Mouse (Mus musculus): ENCODE results near the gene Cdh3.

Gene Cdh3

DNA sequence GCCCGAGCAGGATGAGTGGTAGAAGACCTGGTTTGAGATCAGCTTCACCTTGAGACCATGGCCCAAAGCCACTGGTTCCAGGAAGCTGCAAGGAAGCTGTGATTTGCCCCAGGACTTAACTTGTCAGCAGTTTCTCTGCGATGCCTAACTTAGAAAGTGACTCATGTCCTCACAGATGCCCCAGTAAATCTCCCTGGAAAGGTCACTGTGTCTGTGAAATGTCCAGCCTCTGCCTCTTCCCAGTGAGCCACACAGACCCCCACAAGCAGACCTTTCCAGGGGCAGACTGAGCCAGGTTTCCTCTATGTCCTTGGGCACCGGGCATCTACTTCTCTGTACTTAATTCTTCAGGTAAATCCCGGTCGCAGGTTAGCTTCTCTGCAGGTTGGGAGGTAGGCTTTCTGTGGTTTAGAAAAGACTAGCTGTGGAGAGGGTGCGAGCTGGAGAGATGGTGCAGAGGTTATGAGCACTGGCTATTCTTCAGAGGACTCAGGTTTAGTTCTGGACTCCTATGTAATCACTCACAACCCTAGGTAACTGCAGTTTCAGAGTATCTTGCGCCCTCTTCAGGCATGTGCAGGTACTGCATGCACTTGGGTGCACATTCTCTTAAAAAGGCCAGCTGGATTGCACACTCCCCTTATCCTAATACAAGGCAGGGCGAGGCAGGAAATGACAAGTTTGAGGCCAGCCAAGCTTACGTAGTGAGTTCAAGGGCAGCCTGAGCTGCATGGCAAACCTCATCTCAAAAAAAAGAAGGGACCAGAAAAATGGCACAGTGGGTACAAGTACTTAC lies 16.7 kb downstream of the Cdh3 start:
- DNase-seq (ENCODE audit: low spot score), result no peak

GRCm38 (mm10) chr8:106528596-106529249 lies 18.0 kb downstream of the Cdh3 start:
- no peak for DNase-seq (ENCODE audit: low spot score)

- DNase-seq (ENCODE audit: low spot score), result peak; percentile 46
Measured at GRCm38 (mm10) chr8:106529885-106530482, 19.3 kb downstream of the Cdh3 start.

- DNase-seq (ENCODE audit: low spot score), result no peak
Measured at GRCm38 (mm10) chr8:106530566-106530965, 19.9 kb downstream of the Cdh3 start.

GRCm38 (mm10) chr8:106533709-106534108 lies 23.0 kb downstream of the Cdh3 start:
- DNase-seq (ENCODE audit: low spot score), result no peak

- peak; percentile 51 for DNase-seq (ENCODE audit: low spot score)
Measured at GRCm38 (mm10) chr8:106534449-106534848, 23.8 kb downstream of the Cdh3 start.

- DNase-seq (ENCODE audit: low spot score), result no peak
Measured at GRCm38 (mm10) chr8:106535448-106535847, 24.8 kb downstream of the Cdh3 start.

DNA sequence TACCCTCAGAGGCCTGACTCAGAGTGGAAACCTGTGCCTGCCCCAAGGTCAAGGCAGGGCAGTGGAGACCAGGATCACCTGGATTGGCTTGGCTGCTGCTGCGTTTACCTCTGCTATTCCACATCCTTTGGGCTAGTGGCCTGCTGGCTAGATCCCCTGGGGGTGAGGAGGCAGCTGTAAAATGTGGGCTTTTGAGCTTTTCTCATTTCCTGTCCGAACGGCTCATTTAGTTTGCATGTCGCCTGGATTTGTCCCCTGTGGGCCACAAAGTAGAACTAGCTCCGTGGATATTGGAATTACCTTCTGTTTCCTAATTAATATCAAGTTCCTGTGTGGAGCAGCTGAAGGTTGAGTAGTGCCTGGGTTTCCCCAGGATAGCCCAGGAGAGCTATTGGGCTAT lies 28.5 kb downstream of the Cdh3 start:
- no peak for DNase-seq (ENCODE audit: low spot score)

DNA sequence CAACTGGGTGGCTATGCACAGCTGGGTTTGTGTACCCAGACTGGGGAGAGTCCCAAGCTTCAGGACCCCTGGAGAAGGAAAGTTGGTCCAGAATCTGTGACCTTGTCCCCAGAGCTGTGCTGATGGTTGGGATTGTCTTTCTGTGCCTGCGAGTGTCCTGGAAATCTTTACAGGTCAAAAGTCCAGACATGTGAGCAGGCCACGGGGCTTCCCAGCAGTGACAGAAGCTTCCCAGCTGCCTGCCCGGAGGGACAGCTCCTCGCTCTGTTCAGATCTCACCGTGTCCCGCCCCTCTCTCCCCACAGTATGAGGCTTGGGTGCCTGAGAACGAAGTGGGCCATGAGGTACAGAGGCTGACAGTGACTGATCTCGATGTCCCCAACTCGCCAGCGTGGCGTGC lies 30.3 kb downstream of the Cdh3 start:
- no peak for DNase-seq (ENCODE audit: low spot score)

GRCm38 (mm10) chr8:106543043-106543442 lies 32.4 kb downstream of the Cdh3 start:
- DNase-seq (ENCODE audit: low spot score), result no peak

- DNase-seq (ENCODE audit: low spot score), result no peak
Measured at GRCm38 (mm10) chr8:106545149-106545548, 34.5 kb downstream of the Cdh3 start.

DNA sequence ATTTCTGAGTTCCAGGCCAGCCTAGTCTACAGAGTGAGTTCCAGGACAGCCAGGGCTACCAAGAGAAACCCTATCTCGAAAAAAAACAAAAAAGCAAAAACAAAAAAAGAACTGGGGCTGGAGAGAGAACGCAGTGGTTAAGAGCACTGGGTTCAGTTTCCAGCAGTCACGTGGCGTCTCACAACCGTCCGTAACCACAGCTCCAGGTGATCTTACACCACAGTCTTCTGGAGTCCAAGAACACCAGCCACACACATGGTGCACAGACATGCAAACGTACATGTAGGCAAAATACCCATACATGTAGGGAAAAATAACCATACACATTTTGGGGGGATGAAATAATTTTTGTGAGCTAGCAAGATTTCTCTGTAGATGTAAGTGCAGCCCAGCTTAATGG lies 36.1 kb downstream of the Cdh3 start:
- no peak for DNase-seq (ENCODE audit: low spot score)

- no peak for DNase-seq (ENCODE audit: low spot score)
Measured at GRCm38 (mm10) chr8:106548366-106548936, 37.8 kb downstream of the Cdh3 start.

GRCm38 (mm10) chr8:106550906-106551305 lies 40.2 kb downstream of the Cdh3 start:
- no peak for DNase-seq (ENCODE audit: low spot score)

GRCm38 (mm10) chr8:106554011-106554410 lies 43.3 kb downstream of the Cdh3 start:
- no peak for DNase-seq (ENCODE audit: low spot score)

GRCm38 (mm10) chr8:106556068-106556645 lies 45.5 kb downstream of the Cdh3 start:
- no peak for DNase-seq (ENCODE audit: low spot score)

- DNase-seq (ENCODE audit: low spot score), result no peak
Measured at GRCm38 (mm10) chr8:106559844-106560243, 49.2 kb downstream of the Cdh3 start.

DNA sequence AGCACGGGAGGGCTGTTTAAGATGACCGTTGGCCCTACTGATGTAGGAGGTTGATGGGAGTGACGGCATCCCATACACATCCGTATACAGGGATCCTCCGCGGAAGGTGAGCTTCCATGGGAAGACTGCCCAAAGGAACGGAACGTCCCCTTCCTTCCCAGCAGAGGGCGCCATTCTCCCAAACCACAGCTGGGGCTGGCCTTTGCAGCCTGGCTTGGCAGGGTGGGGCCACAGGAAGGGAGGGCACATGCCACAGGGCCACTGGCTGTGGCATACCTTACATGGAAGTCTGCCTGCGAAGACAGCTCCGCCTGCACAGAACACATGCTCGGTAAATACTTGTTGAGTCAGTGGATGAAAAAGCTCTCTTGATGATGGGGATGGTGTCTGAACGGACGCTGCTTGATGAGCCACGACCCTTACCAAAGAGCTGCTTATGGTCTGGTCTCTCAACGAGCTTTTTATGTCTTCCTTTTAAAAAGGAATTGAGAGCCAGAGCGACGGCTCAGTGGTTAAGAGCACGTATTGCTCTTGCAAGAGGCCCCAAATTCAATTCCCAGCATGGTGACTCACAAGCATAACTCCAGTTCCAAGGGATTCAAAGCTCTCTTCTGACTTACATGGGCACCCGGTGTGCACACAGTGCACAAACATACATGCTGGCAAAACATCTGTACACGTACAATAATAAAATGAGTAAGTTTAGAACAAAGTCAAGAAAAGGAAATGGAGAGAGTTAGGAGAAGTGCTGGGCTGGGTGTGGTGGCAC lies 50.6 kb downstream of the Cdh3 start:
- DNase-seq (ENCODE audit: low spot score), result peak; percentile 42

DNA sequence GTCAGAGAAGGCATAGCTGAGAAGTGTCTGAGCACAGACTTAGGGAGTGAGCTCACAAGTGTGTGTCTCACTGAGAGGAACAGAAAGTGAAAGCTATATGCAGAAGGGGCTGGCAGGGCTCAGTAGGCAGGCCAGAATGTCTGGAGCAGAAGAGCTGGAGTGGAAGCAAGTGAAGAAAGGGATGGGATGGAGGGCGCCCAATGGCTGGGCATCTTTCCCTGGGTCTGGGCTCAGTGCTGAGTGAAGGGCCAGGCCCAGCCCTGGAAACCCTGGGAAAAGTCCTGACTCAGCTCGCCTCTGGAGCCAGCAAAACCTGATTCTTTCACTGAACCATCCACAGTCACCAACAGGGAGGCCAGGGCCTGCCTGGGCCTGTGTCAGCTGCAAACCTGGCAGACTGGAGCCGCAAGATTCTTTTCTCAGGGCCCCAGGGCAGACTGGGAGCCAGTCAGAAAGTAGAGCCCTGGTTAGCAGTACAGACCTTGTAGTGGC lies 53.0 kb downstream of the Cdh3 start:
- peak; percentile 26 for DNase-seq (ENCODE audit: low spot score)

- DNase-seq (ENCODE audit: low spot score), result no peak
Measured at GRCm38 (mm10) chr8:106569006-106569405, 58.3 kb downstream of the Cdh3 start.

DNA sequence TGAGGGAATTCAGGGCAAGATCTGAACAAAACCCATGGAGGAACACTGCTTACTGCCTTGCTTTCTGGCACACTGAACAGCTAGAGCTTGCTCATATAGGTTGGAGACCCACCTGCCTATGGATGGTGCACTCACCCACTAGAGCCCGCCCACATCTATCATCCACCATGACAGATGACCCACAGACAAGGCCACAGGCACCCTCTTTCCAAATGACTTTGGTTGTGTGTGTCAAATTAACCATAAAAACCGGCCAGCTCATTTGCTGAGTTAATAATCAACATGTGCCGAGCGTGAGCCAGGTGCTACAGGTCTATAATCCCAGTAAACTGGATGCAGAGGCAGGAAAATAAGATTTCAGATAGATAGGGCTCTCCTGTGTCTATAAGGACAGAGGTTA lies 59.7 kb downstream of the Cdh3 start:
- DNase-seq (ENCODE audit: low spot score), result no peak

Data from adipocyte (in vitro differentiated cells).